Mouse (Mus musculus) kidney, adult 10 weeks (tissue): Measurements from ENCODE around the gene Tcerg1l. TPM values are rescaled to one million over a fixed set of nuclear protein-coding genes. Genes with fewer than 3 reads are reported as not detected.

Experiments used
- polyA plus RNA-seq: library from polyadenylated mRNA; stranded (reverse); fragments of 350-450 nt; fragmentation: Illumina TruSeq; extraction: RNeasy Lipid Tissue Mini Kit (QIAGEN cat#74804); gene quantifications from one replicate; pipeline ENCODE4 v1.2.3, GENCODE M21; 2014; ENCODE audit warnings: low read depth, low replicate concordance

The Tcerg1l gene
- polyA plus RNA-seq: not detected

DNA sequence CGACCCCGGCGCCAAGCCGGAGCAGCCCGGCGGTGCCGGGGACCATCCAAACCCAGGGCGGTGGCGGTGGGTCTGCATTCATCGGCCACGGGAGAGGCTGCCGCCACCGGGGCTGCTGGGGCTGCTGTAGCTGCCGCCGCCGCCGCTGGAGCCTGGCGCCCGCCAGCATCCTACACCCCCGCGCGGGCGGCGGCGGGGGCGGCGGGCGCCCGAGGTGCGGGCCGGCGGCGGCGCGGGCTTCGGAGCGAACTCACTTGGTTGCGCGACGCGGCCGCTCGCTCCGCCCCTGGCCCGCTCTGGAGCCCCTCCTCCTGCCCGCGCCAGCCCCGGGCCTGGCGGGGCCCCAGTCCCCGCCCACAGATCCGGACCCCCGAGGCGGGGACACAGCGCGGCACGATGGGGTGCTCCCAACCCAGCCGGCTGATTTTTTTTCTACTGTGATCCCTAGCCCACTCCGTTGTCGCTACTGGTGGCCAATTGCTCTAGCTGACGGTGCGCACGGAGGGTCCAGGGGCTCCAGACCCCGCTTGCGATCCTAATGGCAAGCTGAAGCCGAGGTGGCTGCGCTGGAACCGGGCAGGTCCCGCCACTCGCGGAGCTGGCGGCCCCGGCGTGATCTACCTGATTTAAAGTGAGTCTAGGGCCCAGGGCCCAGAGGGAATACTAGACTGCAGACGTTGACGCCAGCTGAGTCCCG lies at the start of gene Tcerg1l:
Gene Tcerg1l (minus strand): TSS at position 246 of the 697 bp plus-strand sequence.

